Mouse (Mus musculus): Measurements from ENCODE around the gene Trib2.

Trib2 gene

GRCm38 (mm10) chr12:15813133-15813818 is 3.4 kb downstream of the Trib2 start:
- DNase-seq = peak; percentile 58

GRCm38 (mm10) chr12:15812139-15812962 is 4.4 kb downstream of the Trib2 start:
- DNase-seq = peak; percentile 41

DNA sequence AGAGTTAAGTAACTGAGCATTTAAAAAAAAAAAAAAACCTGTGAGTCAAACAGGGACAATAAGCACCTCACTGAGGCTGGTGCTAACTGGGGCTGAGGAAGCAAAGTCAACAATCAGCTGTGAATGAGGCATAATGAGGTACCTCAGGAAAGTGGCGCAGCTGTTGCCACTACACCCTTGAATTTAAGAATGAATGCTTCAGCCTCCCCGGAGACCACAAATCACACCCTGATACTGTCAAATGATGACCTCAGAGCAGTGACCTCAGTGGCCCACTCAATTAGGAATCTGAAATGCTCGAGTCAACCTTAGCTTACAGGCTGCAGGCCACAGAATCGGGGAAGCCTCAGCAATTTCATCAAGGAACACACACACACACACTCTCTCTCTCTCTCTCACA is 5.0 kb downstream of the Trib2 start:
- peak; percentile 49 for DNase-seq

DNA sequence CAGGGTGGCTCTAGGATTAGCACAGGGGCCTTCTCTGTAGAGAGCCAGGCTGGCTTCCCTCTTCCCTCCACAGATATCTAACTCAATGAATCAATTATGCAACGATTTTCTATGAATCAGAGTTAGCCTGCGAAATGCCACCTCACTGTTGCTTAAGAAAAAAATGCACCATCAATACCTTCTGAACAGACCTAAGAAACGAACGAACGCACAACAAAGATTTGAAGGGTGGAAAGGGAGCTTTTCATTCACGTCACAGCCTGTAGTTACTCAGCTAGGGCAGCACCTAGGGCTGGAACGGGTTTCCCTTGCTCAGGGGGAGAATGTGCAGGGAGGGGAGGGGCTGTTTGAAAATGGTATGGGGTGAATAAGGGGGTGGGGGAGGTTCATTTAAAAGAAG is 5.8 kb downstream of the Trib2 start:
- no peak for DNase-seq

DNA sequence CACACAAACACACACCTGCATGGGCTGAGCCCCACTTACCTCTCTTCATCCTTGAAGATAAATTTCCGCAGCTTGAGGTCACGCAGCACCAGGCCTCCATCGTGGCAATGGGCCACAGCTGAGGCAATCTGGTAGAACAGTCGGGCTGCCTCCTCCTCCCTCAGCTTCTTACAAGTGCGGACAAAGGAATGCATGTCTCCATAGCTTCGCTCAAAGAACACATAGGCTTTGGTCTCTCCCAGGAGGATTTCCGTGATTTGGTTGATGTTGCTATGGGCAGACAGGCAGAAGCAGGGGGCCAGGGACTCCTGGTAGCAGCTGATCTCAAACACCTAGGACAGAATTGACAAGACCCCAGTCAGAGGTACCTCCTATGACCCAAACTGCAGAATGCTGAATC is 7.1 kb downstream of the Trib2 start:
- no peak for DNase-seq

- DNase-seq = no peak
These were observed 7.5 kb downstream of the Trib2 start for GRCm38 (mm10) chr12:15809249-15809648.

- DNase-seq = no peak
These were observed 8.4 kb downstream of the Trib2 start for GRCm38 (mm10) chr12:15808186-15808800.

DNA sequence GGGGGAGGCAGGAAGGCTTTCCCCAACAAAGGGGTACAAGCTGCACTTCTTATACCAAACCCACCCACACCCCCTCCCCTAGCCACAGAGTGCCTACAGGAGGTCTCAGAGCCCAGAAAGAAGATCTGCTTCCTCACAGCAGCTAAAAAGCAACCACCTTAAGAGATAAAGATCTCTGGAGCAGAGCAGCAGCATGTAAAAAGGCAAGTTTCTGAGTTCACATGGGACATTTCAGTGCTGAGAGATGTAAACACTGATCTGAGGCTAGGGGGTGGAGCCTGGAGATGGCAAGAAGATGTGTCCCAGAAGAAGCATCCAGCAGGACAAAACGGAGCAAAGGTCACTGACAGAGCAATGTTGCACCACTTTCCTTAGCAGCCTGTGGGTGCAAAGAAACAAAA is 11.8 kb downstream of the Trib2 start:
- peak; percentile 70 for DNase-seq

DNA sequence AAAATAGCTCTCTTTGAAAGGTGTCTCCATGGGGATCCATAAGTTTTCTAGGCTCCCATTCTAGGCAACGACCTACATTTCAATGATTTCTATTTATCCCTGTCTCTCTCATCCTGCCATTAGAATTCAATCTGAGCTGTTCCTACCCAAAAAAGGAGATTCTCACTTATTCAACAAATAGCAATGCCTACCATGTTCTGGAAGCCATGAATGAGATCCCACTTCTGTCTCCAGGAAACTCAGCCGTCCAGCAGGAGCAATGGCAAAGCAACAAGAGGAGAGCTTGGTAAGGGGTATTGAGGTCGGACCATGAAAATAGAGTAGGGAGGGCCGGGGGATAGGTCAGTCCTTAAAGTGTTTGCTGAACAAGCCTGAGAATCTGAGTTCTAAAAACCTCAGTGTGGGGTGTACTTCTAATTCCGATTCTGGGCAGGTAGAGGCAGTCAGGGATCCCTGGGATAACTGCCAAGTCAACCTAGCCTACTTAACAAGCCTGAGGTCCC is 12.7 kb downstream of the Trib2 start:
- DNase-seq = no peak

- no peak for DNase-seq
These were observed 15.2 kb downstream of the Trib2 start for GRCm38 (mm10) chr12:15801571-15801930.

DNA sequence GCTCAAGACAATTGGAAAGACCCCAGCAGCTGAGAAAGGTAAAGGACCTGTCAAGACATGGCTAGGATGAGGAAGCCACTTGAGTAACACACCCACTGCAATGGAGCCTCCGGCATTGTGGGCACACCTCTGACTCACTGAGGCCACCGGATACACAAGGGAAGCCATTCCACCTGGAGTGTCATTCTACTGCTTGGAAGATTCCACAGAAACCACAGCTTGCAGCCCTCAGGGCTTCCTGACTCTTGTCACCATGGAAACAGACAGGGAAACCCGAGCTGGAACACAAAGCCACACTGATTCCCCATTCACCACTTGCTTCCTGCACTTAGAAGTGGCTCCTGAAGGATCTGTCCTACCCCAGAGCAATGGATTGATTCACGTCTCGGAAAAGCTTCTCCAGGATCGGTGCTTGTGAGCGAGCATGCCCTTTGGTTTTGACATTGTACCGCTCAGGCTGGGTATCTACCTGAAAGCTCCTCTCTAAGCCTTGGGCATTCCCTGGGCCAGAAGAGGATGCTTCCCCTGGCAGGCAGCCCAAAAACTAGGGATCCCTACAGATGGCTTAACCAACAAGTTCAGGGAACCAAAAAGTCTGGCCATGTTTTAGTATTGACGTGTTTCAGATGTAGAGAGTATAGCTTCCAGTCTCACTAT is 15.7 kb downstream of the Trib2 start:
- peak; percentile 63 for DNase-seq

DNA sequence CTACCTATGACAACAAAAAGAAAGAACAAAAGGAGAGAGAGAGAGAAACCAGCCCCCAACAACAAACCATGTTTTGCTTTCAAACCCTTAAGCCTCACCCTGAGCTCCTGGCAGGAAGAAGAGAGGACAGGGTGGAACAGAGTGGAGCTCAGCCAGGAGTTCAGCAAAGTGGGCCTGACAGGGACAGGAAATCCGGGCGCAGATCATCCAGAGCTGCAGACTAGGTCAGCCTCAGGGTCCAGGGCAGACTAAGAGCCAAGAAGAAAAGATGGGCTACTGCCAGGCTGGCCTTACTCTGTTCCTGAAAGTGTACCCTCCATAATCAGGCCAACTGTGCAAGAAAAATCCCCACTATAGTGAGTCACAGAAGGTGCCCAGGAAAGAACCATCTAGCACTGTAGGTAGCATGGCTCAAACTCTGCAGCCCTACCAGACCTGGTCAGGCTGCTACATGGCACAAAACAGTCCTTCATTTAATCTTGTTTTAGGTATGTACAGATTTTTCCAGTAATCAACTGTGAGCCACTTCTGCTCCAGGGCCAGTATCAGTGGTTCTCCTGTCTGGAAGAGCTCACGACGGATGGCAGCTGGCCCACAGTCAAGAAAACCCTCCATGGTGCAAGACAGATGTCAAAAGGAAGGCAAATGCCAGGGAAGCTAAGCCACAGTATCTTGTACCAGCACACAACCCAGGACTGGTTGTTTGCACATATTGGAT is 16.4 kb downstream of the Trib2 start:
- DNase-seq = peak; percentile 80

DNA sequence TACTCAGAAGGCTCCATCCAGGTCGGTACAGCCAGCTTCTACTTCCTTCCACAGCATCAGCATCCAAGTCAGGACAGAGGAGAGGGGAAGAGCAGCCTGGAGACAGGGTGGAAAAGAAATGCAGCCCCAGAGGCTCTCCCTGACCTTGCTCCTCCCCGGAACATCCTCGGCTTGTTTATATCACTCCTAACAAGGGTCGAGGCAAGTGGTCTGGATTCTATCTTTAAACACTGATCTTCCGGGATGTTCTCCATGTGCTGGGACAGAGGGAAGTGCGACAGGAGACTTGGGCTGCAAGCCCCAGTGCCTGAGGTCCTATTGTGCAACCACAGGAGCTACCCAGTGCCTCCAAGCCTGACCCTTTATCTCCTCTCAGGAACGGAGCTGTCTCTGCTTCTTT is 18.7 kb downstream of the Trib2 start:
- peak; percentile 64 for DNase-seq

DNA sequence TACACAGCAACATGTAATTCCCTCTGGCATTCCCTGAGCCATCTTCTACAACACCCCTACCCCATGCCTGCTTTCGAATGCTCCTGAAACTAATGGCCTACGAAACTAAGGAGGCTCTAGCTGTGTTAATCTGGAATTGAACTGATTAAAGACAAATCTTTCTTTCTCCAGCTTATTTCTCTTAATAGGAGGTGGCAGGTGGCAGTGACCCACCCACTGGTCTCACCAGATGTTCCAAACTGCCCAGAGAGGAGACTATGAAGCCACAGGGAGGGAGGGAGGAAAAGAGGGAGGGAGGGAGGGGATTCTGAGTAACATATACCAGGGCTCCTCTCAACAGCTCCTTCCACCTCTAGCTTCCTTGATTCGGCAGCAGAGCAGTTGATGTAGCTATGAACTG is 20.8 kb downstream of the Trib2 start:
- no peak for DNase-seq

DNA sequence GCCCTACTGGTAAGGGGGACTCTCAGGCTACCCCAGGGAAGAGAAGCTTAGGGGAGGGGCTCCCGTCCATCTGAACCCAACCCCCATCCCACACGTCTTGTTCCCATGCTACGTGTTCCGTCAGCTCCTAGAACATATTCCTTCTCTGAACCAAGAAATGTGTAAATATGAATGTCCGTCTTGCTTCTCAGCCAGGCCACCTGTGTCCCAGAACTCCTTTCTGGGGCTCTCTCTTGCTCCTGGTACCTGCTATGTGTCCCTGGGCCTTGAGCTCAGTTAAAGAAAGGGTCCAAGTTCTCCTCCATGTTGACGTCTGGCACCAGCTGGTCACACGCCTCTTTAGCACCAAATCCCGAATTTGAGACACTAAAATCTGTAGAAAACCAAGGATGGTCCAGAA is 23.4 kb downstream of the Trib2 start:
- DNase-seq = no peak

GRCm38 (mm10) chr12:15790181-15790580 is 26.5 kb downstream of the Trib2 start:
- no peak for DNase-seq

- peak; percentile 29 for DNase-seq
These were observed 39.7 kb downstream of the Trib2 start for GRCm38 (mm10) chr12:15777047-15777446.

- DNase-seq = no peak
These were observed 45.0 kb downstream of the Trib2 start for GRCm38 (mm10) chr12:15771686-15772085.

DNA sequence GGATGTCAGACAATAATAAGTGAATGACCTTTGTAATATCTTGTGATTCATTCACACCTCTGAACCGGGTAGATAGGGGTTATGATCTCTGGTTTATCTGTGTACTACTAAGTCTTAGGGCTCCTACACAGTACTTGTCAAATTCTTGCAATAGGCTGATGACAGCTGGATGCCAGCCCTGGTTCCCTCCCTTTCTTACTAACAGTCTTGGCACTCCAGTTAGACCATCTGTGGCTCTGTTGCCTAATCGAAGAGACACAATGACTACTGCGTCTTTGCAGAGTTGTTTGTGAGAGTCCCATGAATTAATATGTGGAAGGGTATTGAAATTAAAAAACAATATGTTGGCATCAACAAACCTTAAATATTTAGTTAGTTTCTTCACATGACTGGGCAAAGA is 48.2 kb downstream of the Trib2 start:
- no peak for DNase-seq

DNA sequence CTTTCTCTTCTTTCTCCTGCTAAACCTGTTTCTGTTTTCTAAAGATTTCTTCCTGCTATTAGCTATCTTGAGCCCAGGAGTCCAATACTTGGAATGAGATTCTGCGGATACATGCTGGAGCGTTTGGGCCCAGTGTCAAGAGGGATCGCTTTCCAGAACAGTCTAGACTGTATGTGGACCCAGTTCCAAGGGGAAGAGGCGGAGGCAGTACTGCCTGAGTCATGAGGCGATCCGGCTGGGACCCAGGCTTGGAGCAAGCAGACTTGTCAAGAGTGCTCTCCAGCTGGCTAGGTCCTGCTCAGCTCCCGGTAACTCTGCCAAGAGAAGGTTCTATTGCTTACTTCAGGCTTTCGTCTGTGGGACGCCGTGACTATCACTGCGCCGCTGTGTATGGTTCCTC is 50.7 kb downstream of the Trib2 start:
- DNase-seq = peak; percentile 64

DNA sequence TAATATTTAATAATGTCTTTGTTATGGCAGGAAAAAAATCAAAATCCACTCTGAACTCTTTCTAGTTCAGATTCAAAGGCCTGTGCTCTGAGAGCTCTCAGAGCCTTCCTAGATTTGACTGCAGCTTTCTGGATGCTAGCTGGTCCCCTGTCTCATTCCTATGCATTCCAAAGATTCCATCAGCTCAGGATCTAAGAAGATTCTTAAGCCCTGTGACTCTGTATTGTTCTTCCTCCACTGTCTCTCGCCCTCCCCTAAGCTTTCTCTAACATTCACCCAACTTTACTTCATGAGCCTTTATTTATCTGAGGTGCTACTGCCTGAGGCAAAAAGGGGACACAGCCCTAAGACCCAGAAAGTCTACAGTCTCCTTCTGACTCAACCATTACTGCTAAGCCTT is 51.5 kb downstream of the Trib2 start:
- DNase-seq = no peak

- no peak for DNase-seq
These were observed 55.1 kb downstream of the Trib2 start for GRCm38 (mm10) chr12:15761453-15762116.
